Mouse (Mus musculus) layer of hippocampus, adult 8-10 months (tissue): ENCODE results near the gene Omt2b. TPM values are rescaled to one million over a fixed set of nuclear protein-coding genes. Genes with fewer than 3 reads are reported as not detected.
"Not testable (repeated sequence)": the region's sequence is repeated elsewhere in the genome, so short reads cannot be mapped to it uniquely, and the experiment has no call there.

Experiments used
- DNase-seq, 2 experiments: peaks; one replicate each; pipeline ENCODE4 v3.0.0; 2022; ENCODE audit warnings: low spot score in 2 of 2
- total RNA-seq, 4 experiments: library from RNA; stranded (reverse); gene quantifications; 2 replicates each; pipeline ENCODE4 v1.2.4; 2022

Omt2b gene
- not detected for total RNA-seq

- DNase-seq = not testable (repeated sequence)
Observed at GRCm38 (mm10) chr9:78327289-78327688, at the start of gene Omt2b. Gene Omt2b (plus strand): TSS chr9:78327589.

GRCm38 (mm10) chr9:78282002-78282711 lies 45.2 kb upstream of the Omt2b start:
- DNase-seq = not testable (repeated sequence)

- DNase-seq = not testable (repeated sequence)
Observed at GRCm38 (mm10) chr9:78289063-78289462, 38.3 kb upstream of the Omt2b start.

- DNase-seq = not testable (repeated sequence)
Observed at GRCm38 (mm10) chr9:78289723-78290122, 37.7 kb upstream of the Omt2b start, which contains the start of gene Gm10639. Gene Gm10639 (plus strand): TSS chr9:78289923.

- DNase-seq = not testable (repeated sequence)
Observed at GRCm38 (mm10) chr9:78292462-78292861, 34.9 kb upstream of the Omt2b start.

- DNase-seq = not testable (repeated sequence)
Observed at GRCm38 (mm10) chr9:78293683-78294082, 33.7 kb upstream of the Omt2b start.

- not testable (repeated sequence) for DNase-seq
Observed at GRCm38 (mm10) chr9:78294781-78295180, 32.6 kb upstream of the Omt2b start.

GRCm38 (mm10) chr9:78296089-78296488 lies 31.3 kb upstream of the Omt2b start:
- peak in 1 of 2 experiments; percentile 10 for DNase-seq

- DNase-seq = no peak
Observed at GRCm38 (mm10) chr9:78298232-78298631, 29.2 kb upstream of the Omt2b start.

GRCm38 (mm10) chr9:78299143-78299542 lies 28.2 kb upstream of the Omt2b start:
- not testable (repeated sequence) for DNase-seq

- DNase-seq = not testable (repeated sequence)
Observed at GRCm38 (mm10) chr9:78308122-78308521, 19.3 kb upstream of the Omt2b start.

- no peak for DNase-seq
Observed at GRCm38 (mm10) chr9:78314696-78315095, 12.7 kb upstream of the Omt2b start, which contains the start of gene Omt2a. Gene Omt2a (minus strand): TSS chr9:78314796.

- no peak for DNase-seq
Observed at GRCm38 (mm10) chr9:78319499-78319898, 7.9 kb upstream of the Omt2b start.

GRCm38 (mm10) chr9:78337050-78337449 lies 9.7 kb downstream of the Omt2b start:
- not testable (repeated sequence) for DNase-seq

- DNase-seq = peak in 1 of 2 experiments; percentile 15
Observed at GRCm38 (mm10) chr9:78340324-78340723, 12.9 kb downstream of the Omt2b start.

- not testable (repeated sequence) for DNase-seq
Observed at GRCm38 (mm10) chr9:78342494-78342893, 15.1 kb downstream of the Omt2b start.

- not testable (repeated sequence) for DNase-seq
Observed at GRCm38 (mm10) chr9:78343055-78343454, 15.7 kb downstream of the Omt2b start.

- not testable (repeated sequence) for DNase-seq
Observed at GRCm38 (mm10) chr9:78345235-78345634, 17.8 kb downstream of the Omt2b start.

GRCm38 (mm10) chr9:78347004-78347403 lies 19.6 kb downstream of the Omt2b start:
- DNase-seq = no peak

GRCm38 (mm10) chr9:78348206-78349004 lies 21.0 kb downstream of the Omt2b start:
- not testable (repeated sequence) for DNase-seq

- DNase-seq = not testable (repeated sequence)
Observed at GRCm38 (mm10) chr9:78349141-78349540, 21.8 kb downstream of the Omt2b start.

- not testable (repeated sequence) for DNase-seq
Observed at GRCm38 (mm10) chr9:78350007-78350406, 22.6 kb downstream of the Omt2b start.
